Mouse (Mus musculus) testis, postnatal 10 days (tissue): Measurements from ENCODE around the gene Tgif1.
"Not testable (repeated sequence)": the region's sequence is repeated elsewhere in the genome, so short reads cannot be mapped to it uniquely, and the experiment has no call there.

Experiments used
- DNase-seq: peaks from one replicate; pipeline ENCODE4 v3.0.0; 2021; ENCODE audit warnings: low spot score

The Tgif1 gene

GRCm38 (mm10) chr17:70843252-70843651 lies 10.1 kb downstream of the Tgif1 start:
- DNase-seq: no peak

GRCm38 (mm10) chr17:70838533-70838932 lies 14.8 kb downstream of the Tgif1 start:
- DNase-seq: no peak

GRCm38 (mm10) chr17:70838031-70838430 lies 15.3 kb downstream of the Tgif1 start:
- DNase-seq: no peak

GRCm38 (mm10) chr17:70837474-70837873 lies 15.9 kb downstream of the Tgif1 start:
- not testable (repeated sequence) for DNase-seq

GRCm38 (mm10) chr17:70836820-70837219 lies 16.5 kb downstream of the Tgif1 start:
- DNase-seq: no peak

- DNase-seq: no peak
These were observed 18.1 kb downstream of the Tgif1 start for GRCm38 (mm10) chr17:70835071-70835790.

- peak; percentile 60 for DNase-seq
These were observed 18.8 kb downstream of the Tgif1 start for GRCm38 (mm10) chr17:70834430-70834965.

GRCm38 (mm10) chr17:70832544-70832943 lies 20.8 kb downstream of the Tgif1 start:
- no peak for DNase-seq

- DNase-seq: no peak
These were observed 21.8 kb downstream of the Tgif1 start for GRCm38 (mm10) chr17:70831591-70831990.

GRCm38 (mm10) chr17:70829943-70830715 lies 23.2 kb downstream of the Tgif1 start:
- DNase-seq: no peak

GRCm38 (mm10) chr17:70829217-70829616 lies 24.1 kb downstream of the Tgif1 start:
- DNase-seq: no peak

- DNase-seq: no peak
These were observed 24.8 kb downstream of the Tgif1 start for GRCm38 (mm10) chr17:70828569-70828968.

GRCm38 (mm10) chr17:70828180-70828528 lies 25.2 kb downstream of the Tgif1 start:
- no peak for DNase-seq

GRCm38 (mm10) chr17:70827463-70828179 lies 25.7 kb downstream of the Tgif1 start:
- not testable (repeated sequence) for DNase-seq

- no peak for DNase-seq
These were observed 27.1 kb downstream of the Tgif1 start for GRCm38 (mm10) chr17:70826227-70826626.

- no peak for DNase-seq
These were observed 30.3 kb downstream of the Tgif1 start for GRCm38 (mm10) chr17:70823083-70823482.

- peak; percentile 62 for DNase-seq
These were observed 35.4 kb downstream of the Tgif1 start for GRCm38 (mm10) chr17:70817862-70818451.

- no peak for DNase-seq
These were observed 38.3 kb downstream of the Tgif1 start for GRCm38 (mm10) chr17:70815001-70815400.

GRCm38 (mm10) chr17:70810795-70811194 lies 42.6 kb downstream of the Tgif1 start:
- DNase-seq: no peak

GRCm38 (mm10) chr17:70809776-70810175 lies 43.6 kb downstream of the Tgif1 start:
- no peak for DNase-seq

- DNase-seq: peak; percentile 70
These were observed 44.5 kb downstream of the Tgif1 start for GRCm38 (mm10) chr17:70808837-70809236.

GRCm38 (mm10) chr17:70807885-70808284 lies 45.5 kb downstream of the Tgif1 start:
- no peak for DNase-seq
